Comparison of ENCODE assay signal across 16 mouse cellular contexts in genomic region chr1:132098076-132098475, GRCm38 (mm10). TPM values are rescaled to one million over a fixed set of nuclear protein-coding genes. Genes with fewer than 3 reads are reported as not detected.
"Had no signal": no experiment of that assay in that cellular context is flagged by ENCODE, and none has a peak within 500 bp of the region (broad histone marks: within the 10 kb centered on the region; RNA-seq: fewer than 3 reads in every experiment).

No protein-coding gene starts in this region.

- H3K27ac ChIP-seq: midbrain, embryonic 10.5 days; midbrain, embryonic 12.5 days; neural tube, embryonic 13.5 days; neural tube, embryonic 15.5 days had no signal

- DNase-seq: lung, adult 18-20 months; lung, embryonic 14.5 days; lung, postnatal 10 days; lung, postnatal 4 days; midbrain, embryonic 14.5 days; right cerebral cortex, postnatal 14 days; thymus, adult 2 months; thymus, postnatal 25 days; thymus, postnatal 4 days had no signal

- H3K4me1 ChIP-seq: midbrain, embryonic 12.5 days; neural tube, embryonic 13.5 days; neural tube, embryonic 15.5 days had no signal

- H3K9ac ChIP-seq: lung, embryonic 14.5 days; midbrain, embryonic 12.5 days; neural tube, embryonic 13.5 days; neural tube, embryonic 15.5 days had no signal

- H3K4me3 ChIP-seq: midbrain, embryonic 10.5 days; midbrain, embryonic 12.5 days; myocyte; neural tube, embryonic 13.5 days; neural tube, embryonic 15.5 days had no signal

- ATAC-seq: midbrain, embryonic 16.5 days had no signal

- H3K9me3 ChIP-seq: midbrain, embryonic 10.5 days; midbrain, embryonic 12.5 days; neural tube, embryonic 13.5 days; neural tube, embryonic 15.5 days had no signal

- H3K36me3 ChIP-seq: midbrain, embryonic 10.5 days; midbrain, embryonic 12.5 days; neural tube, embryonic 13.5 days; neural tube, embryonic 15.5 days had no signal

- H3K27me3 ChIP-seq: midbrain, embryonic 12.5 days; neural tube, embryonic 13.5 days; neural tube, embryonic 15.5 days had no signal

RNA-seq across cellular contexts. Expression of gene Cdk18, which starts 41.4 kb away (rescaled TPM):
- total RNA-seq: megakaryocyte, adult 5-6 weeks had no signal
